Mouse (Mus musculus): ENCODE measurements around the gene Maats1. TPM values are rescaled to one million over a fixed set of nuclear protein-coding genes. Genes with fewer than 3 reads are reported as not detected.

Gene Maats1
- polyA plus RNA-seq, 1 experiment from 2014 or later, result 0.06 TPM

- no peak overlapping the region for H3K4me3 ChIP-seq
- no peaks in the 10 kb centered on the region; the same call in 1 of the 2 replicates for H3K27me3 ChIP-seq (ENCODE audit: insufficient read depth, poor library complexity, severe bottlenecking)
- no peak for DNase-seq (ENCODE audit: low spot score)
- H3K4me1 ChIP-seq, result no peaks in the 10 kb centered on the region
- 50% methylated on average over 5 of the region's 5 CpGs for WGBS
- no peaks in the 10 kb centered on the region for H3K9me3 ChIP-seq
- no peak overlapping the region for H3K27ac ChIP-seq
- no peaks in the 10 kb centered on the region for H3K36me3 ChIP-seq
These were observed 46.5 kb downstream of the Maats1 start for GRCm38 (mm10) chr16:38295349-38295930.

DNA sequence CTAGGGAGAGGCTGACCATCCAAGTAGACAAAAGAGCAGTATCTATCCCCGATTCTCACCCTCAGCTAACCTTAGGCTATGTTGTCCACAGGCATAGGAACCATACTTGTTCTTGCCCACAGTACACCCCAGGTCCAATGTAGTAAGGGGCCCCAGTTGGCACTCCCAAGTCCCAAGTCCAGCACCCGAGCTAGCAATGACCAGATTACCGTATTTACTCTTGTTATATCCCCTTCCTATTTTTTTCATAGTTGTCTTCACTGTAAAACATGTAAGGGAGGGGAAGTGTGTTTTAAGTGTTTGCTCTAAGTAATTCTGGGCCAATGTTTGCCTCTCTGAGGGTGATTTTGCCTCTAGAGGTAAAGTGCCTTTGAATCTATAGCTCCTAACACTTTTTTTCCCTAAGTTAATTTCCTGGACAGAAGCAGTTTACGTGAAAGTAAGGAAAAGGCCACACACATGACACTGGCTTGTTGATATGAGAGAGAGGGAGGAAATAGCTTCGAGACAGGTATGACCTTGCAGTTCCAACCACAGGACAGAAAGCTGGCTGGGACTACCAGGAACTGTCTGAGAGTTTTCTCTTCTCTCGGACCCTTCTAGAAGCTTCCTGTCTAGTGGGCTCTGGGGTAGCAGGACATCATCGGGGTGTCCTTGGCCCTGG is 47.1 kb downstream of the Maats1 start, which contains the start of gene Nr1i2:
TSS of gene Nr1i2 (minus strand) at position 140 of the 664 bp plus-strand sequence.
- Histone ChIP-seq H3K27ac (no peak within 1 kb of the TSS), H3K27me3 (ENCODE audit: insufficient read depth, poor library complexity, severe bottlenecking) (no peaks in the 10 kb centered on the region; the same call in 1 of the 2 replicates), H3K9me3 (no peaks in the 10 kb centered on the region), H3K36me3 (no peaks in the 10 kb centered on the region), H3K4me1 (no peaks in the 10 kb centered on the region), H3K4me3 (no peak within 1 kb of the TSS)
- no peak for DNase-seq (ENCODE audit: low spot score)
- WGBS, result 62% methylated on average over 7 of the region's 7 CpGs

GRCm38 (mm10) chr16:38290151-38290550 is 51.8 kb downstream of the Maats1 start:
- H3K4me1 ChIP-seq, result peaks cover 22% of the 10 kb centered on the region
- H3K36me3 ChIP-seq, result no peaks in the 10 kb centered on the region
- H3K4me3 ChIP-seq, result no peak overlapping the region
- no peaks in the 10 kb centered on the region for H3K9me3 ChIP-seq
- H3K27me3 ChIP-seq (ENCODE audit: insufficient read depth, poor library complexity, severe bottlenecking), result no peaks in the 10 kb centered on the region; the same call in 1 of the 2 replicates
- WGBS, result 55% methylated on average over 2 of the region's 2 CpGs
- DNase-seq (ENCODE audit: low spot score), result no peak
- H3K27ac ChIP-seq, result no peak overlapping the region

DNA sequence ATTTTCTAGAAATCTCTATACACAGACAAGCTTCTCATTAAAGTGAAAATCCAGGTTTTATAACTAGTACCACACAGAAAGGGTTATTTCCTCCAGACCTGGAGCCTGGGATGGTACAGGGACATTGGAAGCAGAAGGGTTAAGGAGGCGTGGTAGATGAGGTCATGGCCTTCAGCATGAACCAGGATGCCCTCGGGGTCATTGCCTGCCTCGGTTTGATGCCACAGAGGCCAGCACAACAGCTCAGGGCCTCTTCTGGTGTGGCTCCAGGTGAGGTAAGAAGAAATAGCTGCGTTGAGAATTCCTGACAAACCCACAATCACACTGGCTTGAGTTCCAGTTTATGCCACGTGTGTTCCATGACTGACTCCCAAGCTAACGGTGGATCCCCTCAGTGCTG is 53.1 kb downstream of the Maats1 start:
- H3K9me3 ChIP-seq, result no peaks in the 10 kb centered on the region
- no peaks in the 10 kb centered on the region for H3K36me3 ChIP-seq
- H3K27me3 ChIP-seq (ENCODE audit: insufficient read depth, poor library complexity, severe bottlenecking), result no peaks in the 10 kb centered on the region
- peaks cover 22% of the 10 kb centered on the region for H3K4me1 ChIP-seq
- H3K4me3 ChIP-seq, result no peak overlapping the region
- 29% methylated on average over 6 of the region's 6 CpGs for WGBS
- no peak for DNase-seq (ENCODE audit: low spot score)
- H3K27ac ChIP-seq, result no peak overlapping the region

DNA sequence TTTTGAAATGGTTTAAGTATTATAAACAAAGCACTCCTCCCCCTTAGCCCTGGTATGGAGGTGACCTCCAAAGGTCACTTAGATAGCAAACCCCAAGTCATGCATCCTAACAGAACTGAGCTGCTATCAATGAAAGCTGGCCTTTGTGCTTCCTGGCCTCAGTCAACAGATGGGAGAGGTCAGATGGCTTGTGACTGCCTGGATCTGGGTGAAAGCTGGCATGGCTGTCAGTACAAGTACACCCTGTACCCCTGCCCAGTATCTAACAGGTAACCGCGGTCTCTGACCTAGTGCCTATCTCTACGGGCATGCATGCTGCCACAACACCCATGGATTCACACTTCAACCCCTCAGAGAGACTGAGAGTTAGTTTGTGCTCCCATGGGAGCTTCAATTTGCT is 54.2 kb downstream of the Maats1 start:
- Histone ChIP-seq H3K27me3 (ENCODE audit: insufficient read depth, poor library complexity, severe bottlenecking) (no peaks in the 10 kb centered on the region), H3K4me1 (peaks cover 24% of the 10 kb centered on the region), H3K27ac (0 out of 2 replicates have a peak overlapping the region, but pooled peaks have one; percentile 30), H3K9me3 (no peaks in the 10 kb centered on the region), H3K4me3 (no peak overlapping the region), H3K36me3 (no peaks in the 10 kb centered on the region)
- no peak for DNase-seq (ENCODE audit: low spot score)
- 66% methylated on average over 3 of the region's 3 CpGs for WGBS

DNA sequence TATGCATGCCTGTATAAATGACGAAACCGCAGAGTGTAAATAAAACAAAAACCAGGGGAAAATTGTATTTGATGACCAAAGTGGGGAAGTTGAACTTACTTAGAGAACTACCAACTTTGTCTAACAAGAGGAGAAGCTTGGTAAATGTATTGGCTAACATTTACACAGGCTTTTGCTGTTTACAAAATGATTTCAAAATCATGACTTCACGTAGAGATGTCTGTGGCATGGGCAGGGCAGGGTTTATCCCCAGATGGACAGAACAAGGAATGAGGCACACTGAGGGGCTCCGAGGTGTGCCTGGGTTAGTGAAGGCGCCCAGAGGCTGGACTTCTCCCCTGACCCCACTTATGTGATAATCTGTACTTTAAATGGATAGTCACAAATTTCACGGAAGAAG is 54.6 kb downstream of the Maats1 start:
- Histone ChIP-seq H3K27me3 (ENCODE audit: insufficient read depth, poor library complexity, severe bottlenecking) (no peaks in the 10 kb centered on the region), H3K27ac (no peak overlapping the region), H3K36me3 (no peaks in the 10 kb centered on the region), H3K4me3 (no peak overlapping the region), H3K4me1 (peaks cover 24% of the 10 kb centered on the region), H3K9me3 (no peaks in the 10 kb centered on the region)
- no peak for DNase-seq (ENCODE audit: low spot score)
- 70% methylated on average over 6 of the region's 6 CpGs for WGBS

- Histone ChIP-seq H3K4me1 (peaks cover 24% of the 10 kb centered on the region), H3K27me3 (ENCODE audit: insufficient read depth, poor library complexity, severe bottlenecking) (no peaks in the 10 kb centered on the region), H3K4me3 (no peak overlapping the region), H3K9me3 (no peaks in the 10 kb centered on the region), H3K27ac (no peak overlapping the region), H3K36me3 (no peaks in the 10 kb centered on the region)
- WGBS, result 65% methylated on average over 4 of the region's 4 CpGs
- DNase-seq (ENCODE audit: low spot score), result no peak
These were observed 55.4 kb downstream of the Maats1 start for GRCm38 (mm10) chr16:38286541-38286940.

- no peaks in the 10 kb centered on the region for H3K9me3 ChIP-seq
- no peaks in the 10 kb centered on the region for H3K27me3 ChIP-seq (ENCODE audit: insufficient read depth, poor library complexity, severe bottlenecking)
- H3K36me3 ChIP-seq, result no peaks in the 10 kb centered on the region
- no peak for DNase-seq (ENCODE audit: low spot score)
- peaks cover 24% of the 10 kb centered on the region for H3K4me1 ChIP-seq
- H3K4me3 ChIP-seq, result no peak overlapping the region
- H3K27ac ChIP-seq, result no peak overlapping the region
- 90% methylated on average over 7 of the region's 7 CpGs for WGBS
These were observed 56.1 kb downstream of the Maats1 start for GRCm38 (mm10) chr16:38285801-38286200.

DNA sequence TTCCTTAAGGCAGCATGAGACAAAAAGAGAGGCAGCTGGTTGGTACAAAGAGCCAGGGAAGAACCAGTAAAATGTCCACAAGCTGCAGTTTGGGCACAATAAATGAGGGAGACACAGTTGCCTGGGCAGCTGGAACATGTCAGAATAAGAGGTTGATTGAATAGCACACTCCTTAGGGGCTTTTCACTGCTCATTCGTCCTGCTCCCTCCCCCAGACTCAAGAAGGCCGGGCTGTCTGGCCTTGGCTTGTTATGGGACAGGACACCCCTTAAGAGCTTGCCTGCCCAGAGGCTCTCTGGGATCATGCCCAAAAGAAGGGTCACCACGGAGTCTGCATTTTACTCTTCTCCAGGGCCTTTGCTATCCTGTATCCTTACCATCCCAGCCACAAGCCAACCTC is 58.6 kb downstream of the Maats1 start:
- H3K36me3 ChIP-seq, result no peaks in the 10 kb centered on the region
- peaks cover 14% of the 10 kb centered on the region for H3K4me1 ChIP-seq
- no peak overlapping the region for H3K4me3 ChIP-seq
- no peak for DNase-seq (ENCODE audit: low spot score)
- WGBS, result 61% methylated on average over 3 of the region's 3 CpGs
- H3K9me3 ChIP-seq, result no peaks in the 10 kb centered on the region
- H3K27ac ChIP-seq, result no peak overlapping the region
- no peaks in the 10 kb centered on the region for H3K27me3 ChIP-seq (ENCODE audit: insufficient read depth, poor library complexity, severe bottlenecking)

DNA sequence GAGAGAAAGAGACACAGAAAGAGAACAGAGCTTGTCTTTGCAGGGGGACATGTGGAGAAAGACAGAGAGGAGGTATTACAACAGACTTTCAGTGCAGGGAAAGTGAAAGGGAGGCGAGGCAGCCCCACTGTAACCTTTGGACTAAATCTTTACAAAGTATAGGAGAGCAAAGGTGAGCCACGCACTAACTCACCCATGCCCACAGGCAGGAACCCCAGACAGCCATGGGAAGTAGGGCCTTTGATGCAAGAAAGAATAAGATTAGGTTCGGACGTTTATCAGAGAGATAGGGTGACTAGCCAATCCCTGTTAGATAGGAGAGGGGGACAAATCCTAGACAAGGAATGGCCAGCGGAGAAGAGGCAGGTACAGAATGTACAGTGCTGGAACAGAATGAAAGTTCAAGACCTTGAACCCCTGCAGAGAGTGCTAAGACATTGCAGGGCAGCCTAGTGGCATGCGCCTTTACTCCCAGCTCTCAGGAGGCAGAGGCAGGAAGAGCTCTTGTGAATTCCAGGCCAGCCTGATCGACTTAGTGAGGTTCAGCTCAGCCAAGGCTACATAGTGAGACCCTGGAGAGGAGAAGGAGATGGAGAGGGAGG is 59.3 kb downstream of the Maats1 start:
- H3K27me3 ChIP-seq (ENCODE audit: insufficient read depth, poor library complexity, severe bottlenecking), result no peaks in the 10 kb centered on the region
- H3K27ac ChIP-seq, result no peak overlapping the region
- H3K36me3 ChIP-seq, result no peaks in the 10 kb centered on the region
- DNase-seq (ENCODE audit: low spot score), result no peak
- peaks cover 8% of the 10 kb centered on the region for H3K4me1 ChIP-seq
- no peak overlapping the region for H3K4me3 ChIP-seq
- H3K9me3 ChIP-seq, result no peaks in the 10 kb centered on the region
- WGBS, result 67% methylated on average over 7 of the region's 7 CpGs

- Histone ChIP-seq H3K27ac (no peak overlapping the region), H3K9me3 (no peaks in the 10 kb centered on the region), H3K4me3 (no peak overlapping the region), H3K27me3 (ENCODE audit: insufficient read depth, poor library complexity, severe bottlenecking) (no peaks in the 10 kb centered on the region), H3K4me1 (0 out of 2 replicates have a peak, but pooled peaks cover 2% of the 10 kb centered on the region), H3K36me3 (no peaks in the 10 kb centered on the region)
- WGBS, result 69% methylated on average over 7 of the region's 7 CpGs
- DNase-seq (ENCODE audit: low spot score), result no peak
These were observed 61.0 kb downstream of the Maats1 start for GRCm38 (mm10) chr16:38280951-38281350.

- H3K9me3 ChIP-seq, result no peaks in the 10 kb centered on the region
- 89% methylated on average over 5 of the region's 5 CpGs for WGBS
- no peak for DNase-seq (ENCODE audit: low spot score)
- no peaks in the 10 kb centered on the region for H3K36me3 ChIP-seq
- H3K4me3 ChIP-seq, result no peak overlapping the region
- no peaks in the 10 kb centered on the region for H3K27me3 ChIP-seq (ENCODE audit: insufficient read depth, poor library complexity, severe bottlenecking)
- H3K4me1 ChIP-seq, result 0 out of 2 replicates have a peak, but pooled peaks cover 2% of the 10 kb centered on the region
- H3K27ac ChIP-seq, result no peak overlapping the region
These were observed 62.1 kb downstream of the Maats1 start for GRCm38 (mm10) chr16:38279794-38280193.

DNA sequence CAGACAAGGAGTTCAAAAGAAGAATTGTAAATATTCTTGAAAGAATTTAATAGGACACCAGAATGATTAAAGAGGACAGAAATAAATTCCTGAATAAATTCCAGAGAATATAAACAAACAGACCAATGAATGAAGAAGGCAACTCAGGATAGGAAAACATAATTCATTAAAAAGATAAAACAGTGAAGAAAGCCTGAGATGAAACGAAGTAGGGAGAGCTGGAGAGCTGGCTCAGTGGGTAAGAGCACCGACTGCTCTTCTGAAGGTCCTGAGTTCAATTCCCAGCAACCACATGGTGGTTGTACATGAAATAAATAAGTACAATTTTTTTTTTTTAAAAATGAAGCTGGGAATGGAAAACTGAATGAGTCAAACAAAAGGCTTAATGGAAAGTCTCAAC is 67.2 kb downstream of the Maats1 start:
- 82% methylated on average over 2 of the region's 2 CpGs for WGBS

More for the DNA sequence above, 67.2 kb downstream of the Maats1 start:
- Histone ChIP-seq H3K9me3 (no peaks in the 10 kb centered on the region), H3K27me3 (ENCODE audit: insufficient read depth, poor library complexity, severe bottlenecking) (no peaks in the 10 kb centered on the region), H3K4me1 (peaks cover 6% of the 10 kb centered on the region), H3K36me3 (no peaks in the 10 kb centered on the region), H3K4me3 (no peak overlapping the region), H3K27ac (no peak overlapping the region)
- DNase-seq (ENCODE audit: low spot score), result no peak

Measured in heart, embryonic 10.5 days (tissue).